Mouse (Mus musculus): Measurements from ENCODE around the gene Kifc1.

DNA sequence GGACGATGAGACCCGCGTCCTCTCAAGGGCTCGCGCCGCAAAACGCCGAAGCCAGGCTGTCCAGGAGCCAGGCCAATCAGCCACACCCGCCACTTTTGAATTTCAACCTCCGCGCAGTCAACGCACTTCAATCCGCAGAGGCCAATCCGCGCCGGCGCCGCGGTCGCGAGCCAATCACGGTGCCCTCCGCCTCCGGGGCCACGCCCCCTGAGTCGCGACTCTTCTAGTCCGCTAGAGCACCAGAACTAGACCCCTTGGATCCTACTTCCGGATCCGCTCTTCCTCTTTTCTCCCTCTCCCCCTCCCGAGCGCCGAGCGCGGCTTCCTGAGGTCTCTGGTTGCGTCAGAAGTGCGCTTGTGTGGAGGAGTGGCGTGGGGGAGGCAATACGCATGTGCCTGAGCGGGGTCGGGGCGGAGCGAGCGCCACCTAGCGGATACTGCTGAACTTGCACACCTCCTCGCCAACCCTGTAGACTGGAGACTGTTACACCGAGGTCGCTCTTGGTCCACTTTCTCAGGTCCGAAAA, at the start of gene Kifc1:
- TF ChIP-seq CTCF (conservative IDR thresholded peaks at IDR 0.05; ENCODE audit: insufficient read depth, insufficient read length, low read depth, low read length) (peak; percentile 96; the same call in 1 of the 2 replicates), POLR2A (IDR thresholded peaks at IDR 0.05; ENCODE audit: low read depth, low read length) (no peak)
